Mouse (Mus musculus) neutrophil, adult 5-6 weeks (primary cell): Measurements from ENCODE around the gene Plscr5. TPM values are rescaled to one million over a fixed set of nuclear protein-coding genes. Genes with fewer than 3 reads are reported as not detected.

Experiments used
- ATAC-seq: fragments of 151-379, 151-347 bp; 2 replicates; pipeline ENCODE4 v1.8.0; 2017; ENCODE audit warnings: mild to moderate bottlenecking, moderate TSS enrichment; ENCODE audit not compliant: insufficient number of reproducible peaks, poor library complexity, low FRiP score, severe bottlenecking; ENCODE audit errors: extremely low read depth
- total RNA-seq: library from RNA; stranded (forward); fragments of 200-1000 nt; gene quantifications from 2 replicates; pipeline ENCODE4 v1.2.3, GENCODE M21; 2017

Plscr5 gene
- total RNA-seq, 1 experiment from 2014 or later: not detected

DNA sequence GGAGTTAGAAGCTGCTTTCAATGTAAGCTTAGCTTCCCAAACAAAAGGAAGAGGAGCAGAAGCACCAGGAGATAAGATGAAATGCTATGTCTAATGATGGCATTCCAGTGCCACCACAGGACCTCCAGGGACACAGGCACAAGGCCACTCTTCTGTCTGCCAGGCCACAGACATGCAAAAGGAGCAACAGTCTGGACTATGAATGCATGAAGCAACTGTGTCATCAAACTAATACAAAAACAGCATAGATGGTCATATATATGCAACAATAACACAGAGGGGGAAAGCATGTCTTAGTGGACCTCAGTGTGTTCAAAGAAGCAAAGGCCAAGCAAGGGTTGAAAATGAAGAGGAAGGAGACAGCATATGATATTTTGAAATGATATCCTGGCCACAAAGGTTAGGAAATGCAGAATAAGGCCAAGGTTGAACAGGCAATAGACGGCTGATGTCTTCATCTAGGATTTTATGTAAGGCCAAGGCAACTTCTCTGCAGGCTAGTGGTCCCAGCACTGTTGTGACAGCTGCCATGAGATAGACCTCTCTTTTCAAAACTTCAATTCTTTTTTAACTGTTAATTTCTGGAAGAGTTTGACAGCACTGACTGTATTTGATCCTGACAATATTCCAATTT lies 32.0 kb downstream of the Plscr5 start:
- ATAC-seq: no peak

DNA sequence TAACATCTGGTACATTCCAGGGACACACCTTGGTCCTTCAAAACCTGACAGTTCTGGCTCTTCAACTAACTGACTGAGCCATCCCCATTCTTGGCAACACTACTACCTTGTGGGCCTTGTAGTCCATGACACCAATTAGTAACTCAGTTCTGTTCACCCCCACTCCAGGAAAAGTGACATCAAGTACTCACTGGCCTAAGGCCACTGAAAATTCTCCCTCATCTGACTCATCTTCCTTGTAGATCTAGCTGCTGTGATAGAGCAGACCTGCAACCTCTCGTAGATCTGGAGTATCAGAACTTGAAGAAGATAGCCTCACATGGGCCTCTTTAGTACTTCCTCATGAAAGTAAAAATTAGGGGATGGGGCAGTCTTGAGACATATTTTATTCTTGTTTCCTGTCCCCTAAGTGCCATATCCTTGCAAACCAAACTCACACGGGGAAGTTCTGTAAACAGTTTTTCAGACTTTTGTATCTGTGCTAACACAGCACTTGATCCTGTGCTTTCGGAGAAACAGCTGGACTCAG lies 33.5 kb downstream of the Plscr5 start:
- ATAC-seq: 0 out of 2 replicates have a peak, but pooled peaks have one; percentile 1

DNA sequence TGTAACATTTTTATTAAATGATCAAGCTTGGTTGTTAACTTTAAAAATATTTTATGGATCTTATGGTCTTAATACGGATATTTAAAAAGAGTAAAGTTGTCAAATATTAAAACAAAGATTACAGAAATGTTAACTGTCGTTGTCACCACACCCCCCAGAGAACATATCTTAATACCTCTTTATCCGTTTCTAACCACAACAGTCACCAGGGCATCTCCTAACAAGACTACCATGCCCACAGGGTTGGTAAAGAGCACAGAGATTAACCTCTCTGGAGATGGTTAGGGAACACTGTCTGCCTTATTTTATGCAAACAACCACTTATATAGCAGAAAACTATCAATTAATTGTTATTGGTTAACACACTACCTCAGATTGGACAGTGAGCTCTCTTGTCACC lies 34.1 kb downstream of the Plscr5 start:
- no peak for ATAC-seq

- no peak for ATAC-seq
Observed at GRCm38 (mm10) chr9:92228867-92229832, 36.4 kb downstream of the Plscr5 start.

DNA sequence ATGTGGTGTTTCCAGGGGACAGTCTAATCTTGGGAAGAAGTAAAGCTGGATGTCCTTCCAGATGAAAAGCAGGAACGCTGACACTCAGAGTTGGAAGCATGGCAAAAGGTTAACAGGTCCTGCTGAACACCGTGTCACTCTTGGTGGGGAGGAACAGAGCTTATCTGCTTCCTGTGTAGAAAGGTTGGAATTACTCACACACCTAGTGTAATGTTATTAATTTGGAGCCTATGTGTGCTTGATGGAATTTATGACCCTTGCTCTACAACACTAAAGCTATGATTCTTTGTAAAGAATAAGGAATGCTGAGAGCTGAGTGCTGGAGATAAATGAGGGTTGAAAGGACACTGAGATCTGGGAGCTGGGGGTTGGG lies 37.1 kb downstream of the Plscr5 start:
- ATAC-seq: no peak

DNA sequence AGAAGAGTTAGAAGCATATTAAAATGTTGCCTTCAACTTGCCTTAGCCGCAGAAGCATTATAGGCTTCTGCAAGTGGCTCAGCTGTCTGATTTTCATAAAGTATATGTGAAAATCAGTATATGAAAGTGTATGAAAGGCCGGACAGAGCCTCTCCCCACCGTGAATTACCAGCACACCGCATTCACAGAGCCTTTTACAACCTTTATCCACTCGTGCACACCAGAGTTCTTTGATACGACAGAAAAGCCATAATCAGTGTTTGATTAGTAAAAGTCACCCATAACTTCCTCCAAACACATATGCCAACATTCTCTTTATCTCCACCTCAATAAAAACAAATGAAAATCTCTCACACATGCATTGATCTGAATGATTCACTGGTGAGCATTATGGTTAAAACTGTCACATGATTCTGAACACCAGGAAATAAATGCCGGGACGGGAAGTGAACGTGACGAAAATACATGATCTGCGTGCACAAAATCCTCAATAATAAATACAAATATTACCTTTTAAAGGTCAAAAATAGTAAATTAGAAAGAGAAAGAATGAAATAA lies 42.2 kb downstream of the Plscr5 start:
- no peak for ATAC-seq

DNA sequence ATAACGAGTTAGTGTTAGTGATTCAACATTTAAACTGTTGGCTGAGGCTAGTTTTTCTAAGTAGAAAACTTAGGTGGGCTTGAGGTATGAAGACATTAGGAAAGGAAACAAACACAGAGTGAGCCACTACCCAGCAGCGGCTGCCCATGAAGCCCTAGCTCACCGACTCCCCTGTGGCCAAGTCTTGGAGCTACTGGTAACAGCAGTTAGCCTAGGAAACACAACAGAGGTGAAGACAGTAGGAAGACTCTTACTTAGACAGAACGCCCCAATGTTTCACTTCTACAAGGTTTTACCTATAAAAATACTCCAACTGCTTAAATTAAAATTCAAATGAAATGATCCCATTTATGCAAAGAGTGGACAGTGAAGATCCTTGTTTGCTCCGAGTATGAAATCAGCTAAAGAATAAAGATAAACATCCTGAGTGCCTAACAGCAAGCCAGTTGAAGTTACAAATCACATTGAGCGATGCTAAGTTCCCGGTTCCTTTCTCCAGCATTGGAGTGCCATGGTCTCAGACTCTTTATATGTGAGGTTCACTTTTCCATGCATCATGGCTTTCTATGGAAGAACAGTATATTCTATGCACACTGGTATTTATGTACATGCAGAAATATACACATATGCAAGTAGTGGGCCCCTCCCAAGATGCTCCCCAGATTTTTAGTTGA lies 56.2 kb downstream of the Plscr5 start:
- no peak for ATAC-seq

- 0 out of 2 replicates have a peak, but pooled peaks have one; percentile 2 for ATAC-seq
Observed at GRCm38 (mm10) chr9:92249447-92249852, 56.7 kb downstream of the Plscr5 start, which contains the start of gene Plscr1. Gene Plscr1 (plus strand): TSS chr9:92249750.

- peak; percentile 68 for ATAC-seq
Observed at GRCm38 (mm10) chr9:92249987-92250772, 57.4 kb downstream of the Plscr5 start.

GRCm38 (mm10) chr9:92252718-92253117 lies 60.0 kb downstream of the Plscr5 start:
- no peak for ATAC-seq

GRCm38 (mm10) chr9:92253585-92254321 lies 61.0 kb downstream of the Plscr5 start:
- no peak for ATAC-seq

Other genes starting within 250 kb of the Plscr5 start
- gene Plscr1, start 56.8 kb downstream of the Plscr5 start, total RNA-seq: 17.8 and 18.8 TPM in 2 replicates
- 0.47 and 3.3 TPM in 2 replicates for gene Plscr2, start 82.7 kb downstream of the Plscr5 start, total RNA-seq
- not detected in 2 replicates for gene 1700057G04Rik, start 116.4 kb downstream of the Plscr5 start, total RNA-seq